Mouse (Mus musculus): ENCODE measurements around the gene Gm17175.
"Not testable (repeated sequence)": the region's sequence is repeated elsewhere in the genome, so short reads cannot be mapped to it uniquely, and the experiment has no call there.

The Gm17175 gene

DNA sequence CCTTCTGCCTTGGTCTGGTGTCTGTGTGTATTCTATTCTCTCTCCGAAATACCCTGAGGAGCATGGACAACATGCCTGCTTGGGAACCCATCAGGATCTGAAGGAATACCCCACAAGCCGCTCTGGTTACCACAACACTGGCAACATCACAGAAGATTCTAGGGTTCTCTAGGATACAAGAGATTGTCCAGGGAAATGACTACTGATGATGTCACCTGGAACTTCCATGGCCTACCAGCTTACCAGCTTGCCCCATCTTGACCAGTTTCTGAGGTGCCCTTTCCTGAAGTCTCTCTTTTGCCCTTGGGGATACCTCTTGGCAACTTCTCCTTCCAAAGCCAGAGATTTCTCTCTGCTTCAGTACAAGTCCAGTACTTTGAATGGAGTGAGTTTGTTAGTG, at the start of gene Gm17175:
Gm17175 (minus strand) TSS at position 101 of the 400 bp plus-strand sequence.
- not testable (repeated sequence) for DNase-seq (ENCODE audit: low spot score in 2 of 2)

DNA sequence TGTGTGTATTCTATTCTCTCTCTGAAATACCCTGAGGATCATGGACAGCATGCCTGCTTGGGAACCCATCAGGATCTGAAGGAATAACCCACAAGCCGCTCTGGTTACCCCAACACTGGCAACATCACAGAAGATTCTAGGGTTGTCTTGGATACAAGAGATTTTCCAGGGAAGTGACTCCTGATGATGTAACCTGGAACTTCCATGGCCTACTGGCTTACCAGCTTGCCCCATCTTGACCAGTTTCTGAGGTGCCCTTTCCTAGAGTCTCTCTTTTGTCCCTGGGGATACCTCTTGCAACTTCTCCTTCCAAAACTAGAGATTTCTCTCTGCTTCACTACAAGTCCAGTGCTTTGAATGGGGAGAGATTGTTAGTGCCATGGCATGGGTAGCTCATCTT, 37.3 kb upstream of the Gm17175 start, which contains the start of gene Gm17078:
Gm17078 (minus strand) TSS at position 101 of the 400 bp plus-strand sequence.
- no peak for DNase-seq (ENCODE audit: low spot score in 2 of 2)

DNA sequence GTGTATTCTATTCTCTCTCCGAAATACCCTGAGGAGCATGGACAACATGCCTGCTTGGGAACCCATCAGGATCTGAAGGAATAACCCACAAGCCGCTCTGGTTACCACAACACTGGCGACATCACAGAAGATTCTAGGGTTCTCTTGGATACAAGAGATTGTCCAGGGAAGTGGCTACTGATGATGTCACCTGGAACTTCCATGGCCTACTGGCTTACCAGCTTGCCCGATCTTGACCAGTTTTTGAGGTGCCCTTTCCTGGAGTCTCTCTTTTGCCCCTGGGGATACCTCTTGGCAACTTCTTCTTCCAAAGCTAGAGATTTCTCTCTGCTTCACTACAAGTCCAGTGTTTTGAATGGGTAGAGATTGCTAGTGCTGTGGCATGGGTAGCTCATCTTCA, 18.2 kb upstream of the Gm17175 start, which contains the start of gene Gm17174:
Gm17174 (minus strand) TSS at position 101 of the 400 bp plus-strand sequence.
- not testable (repeated sequence) for DNase-seq (ENCODE audit: low spot score in 2 of 2)

DNA sequence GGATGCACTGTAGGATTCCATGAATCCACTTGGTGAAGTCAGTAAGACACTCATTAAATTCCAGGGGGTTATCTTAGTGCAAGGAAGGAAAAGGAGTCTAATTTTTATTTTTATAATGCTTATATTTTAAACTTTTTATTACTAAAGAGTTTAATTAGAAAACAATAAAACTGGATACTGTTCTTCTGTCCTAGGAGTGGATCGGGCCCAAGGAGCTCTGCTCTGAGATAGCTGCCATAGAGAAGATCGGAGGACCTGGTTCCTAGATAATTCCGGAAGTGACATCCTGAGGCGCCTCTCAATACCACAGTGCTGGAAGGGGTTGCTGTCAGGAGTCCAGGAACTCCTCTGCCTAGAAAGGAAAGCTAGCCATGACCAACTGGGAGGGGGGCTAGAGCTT, 21.4 kb downstream of the Gm17175 start, which contains the start of gene Gm5622:
Gm5622 (plus strand) TSS at position 301 of the 400 bp plus-strand sequence.
- DNase-seq (ENCODE audit: low spot score in 2 of 2) = no peak

Measured in frontal cortex, postnatal 36 days (tissue).